Mouse (Mus musculus) left cerebral cortex, postnatal 25 days (tissue): ENCODE measurements around the gene Krtap9-3. TPM values are rescaled to one million over a fixed set of nuclear protein-coding genes. Genes with fewer than 3 reads are reported as not detected.
"Not testable (repeated sequence)": the region's sequence is repeated elsewhere in the genome, so short reads cannot be mapped to it uniquely, and the experiment has no call there.

Source experiments
- DNase-seq, 2 experiments: peaks; one replicate each; pipeline ENCODE4 v3.0.0; 2022; ENCODE audit warnings: low spot score in 2 of 2, mixed read lengths in 1 of 2
- intact Hi-C: fragments of 180-260 bp; cut with DNase I; formaldehyde crosslinking; loops from one replicate; pipeline ENCODE4 v1.15.1; 2025
- total RNA-seq, 2 experiments: library from RNA; stranded (reverse); gene quantifications; 2 replicates each; pipeline ENCODE4 v1.2.3; 2021

Krtap9-3 gene
- not detected for total RNA-seq

DNA sequence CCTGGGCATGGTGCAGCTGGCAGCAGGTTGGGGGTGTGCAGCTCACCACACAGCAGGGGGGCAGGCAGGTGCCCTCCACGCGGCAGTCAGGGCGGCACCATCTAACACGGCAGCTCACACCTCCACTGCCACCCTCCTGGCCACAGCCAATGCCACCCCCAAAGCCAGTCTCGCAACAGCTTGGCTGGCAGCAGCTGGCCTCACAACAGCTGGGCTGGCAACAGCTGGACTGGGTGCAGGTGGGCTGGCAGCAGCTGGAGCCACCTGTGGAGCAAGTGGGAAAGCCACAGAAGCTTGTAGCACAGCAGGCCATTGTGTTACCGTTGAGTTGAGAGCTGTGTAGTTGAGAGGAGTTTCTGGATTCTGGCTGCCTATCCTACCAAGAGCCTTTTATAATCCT, at the start of gene Krtap9-3:
Gene Krtap9-3, minus strand, starts transcription at position 364 of the 400 bp plus-strand sequence.
- DNase-seq, intact Hi-C loops: not testable (repeated sequence)

DNA sequence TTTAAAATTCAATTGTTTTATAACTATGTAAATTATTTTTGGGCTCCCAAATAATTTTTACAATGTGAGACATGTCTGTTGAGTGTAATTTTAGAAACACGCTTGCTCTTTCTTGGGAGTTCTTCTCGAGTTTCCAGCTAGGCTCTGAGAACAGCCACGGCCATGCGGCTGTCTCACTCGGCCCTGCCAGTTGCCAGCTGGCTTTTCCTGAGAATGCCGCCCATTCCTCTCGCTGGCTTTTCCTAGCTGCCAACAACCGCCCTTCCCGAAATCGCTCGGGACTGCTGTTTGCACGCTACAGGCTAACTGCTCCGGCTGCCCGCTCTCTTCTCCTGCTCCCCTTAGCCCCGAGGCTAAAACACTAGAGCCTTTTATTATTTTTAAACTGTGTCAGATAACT, 48.5 kb upstream of the Krtap9-3 start:
- intact Hi-C loops = no loop called here
- peak in 1 of 2 experiments; percentile 51 for DNase-seq

DNA sequence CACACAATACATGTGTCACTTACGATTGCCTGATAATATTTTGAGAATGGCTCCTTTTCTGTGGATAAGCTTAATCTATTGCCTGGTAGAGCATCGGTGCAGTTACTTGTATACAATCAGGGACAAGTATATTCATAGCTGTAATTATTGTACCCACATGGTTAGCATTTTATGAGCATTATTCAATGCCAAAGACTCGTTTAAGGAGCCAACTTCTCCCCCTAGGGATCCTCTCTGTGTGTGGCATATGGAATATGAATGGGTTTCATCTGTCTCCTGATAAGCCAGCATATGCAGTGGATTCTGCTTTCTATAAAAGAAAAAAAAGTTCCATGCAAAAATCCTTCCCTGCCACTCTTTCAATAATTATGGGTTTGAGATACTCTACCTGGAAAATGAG, 46.4 kb upstream of the Krtap9-3 start:
- intact Hi-C loops = no loop called here
- peak in 1 of 2 experiments; percentile 24 for DNase-seq

DNA sequence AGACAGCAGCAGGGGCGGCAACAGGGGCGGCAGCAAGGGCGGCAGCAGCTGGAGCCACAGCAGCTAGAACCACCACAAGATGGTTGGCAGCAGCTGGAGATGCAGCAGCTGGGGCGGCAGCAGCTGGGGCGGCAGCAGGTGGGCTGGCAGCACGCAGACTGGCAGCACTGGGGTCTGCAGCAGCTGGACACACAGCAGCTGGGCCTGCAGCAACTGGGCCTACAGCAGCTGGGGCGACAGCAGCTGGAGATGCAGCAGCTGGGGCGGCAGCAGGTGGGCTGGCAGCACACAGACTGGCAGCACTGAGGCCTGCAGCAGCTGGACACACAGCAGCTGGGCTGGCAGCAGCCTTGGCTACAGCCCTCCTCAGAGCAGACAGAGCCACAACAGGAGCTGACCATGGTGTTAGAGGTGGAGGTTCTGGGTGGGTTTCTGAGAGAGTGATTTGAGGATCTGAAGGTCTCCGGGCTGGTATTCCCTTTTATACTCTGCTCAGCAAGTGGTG, 45.8 kb upstream of the Krtap9-3 start, which contains the start of gene Krtap4-7:
Gene Krtap4-7, minus strand, starts transcription at position 455 of the 505 bp plus-strand sequence.
- intact Hi-C loops, DNase-seq: not testable (repeated sequence)

DNA sequence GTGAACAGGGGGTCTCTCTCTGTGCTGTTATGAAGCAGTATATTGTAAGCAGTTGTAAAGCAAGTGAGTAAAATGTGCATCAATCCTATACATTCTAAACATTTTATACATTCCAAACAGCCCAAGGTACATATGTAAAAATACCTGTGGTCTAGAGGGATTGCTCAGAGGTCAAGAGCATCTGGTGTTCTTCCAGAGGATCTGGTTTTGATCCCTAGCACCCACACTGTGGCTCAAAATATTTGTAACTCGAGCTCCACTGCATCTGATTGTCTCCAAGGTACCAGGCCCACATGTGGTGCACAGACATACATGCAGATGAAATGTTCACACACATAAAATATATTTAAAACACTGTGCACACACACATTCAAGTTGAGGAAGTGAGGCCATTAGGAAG, 43.0 kb upstream of the Krtap9-3 start:
- DNase-seq = no peak
- intact Hi-C loops = no loop called here

DNA sequence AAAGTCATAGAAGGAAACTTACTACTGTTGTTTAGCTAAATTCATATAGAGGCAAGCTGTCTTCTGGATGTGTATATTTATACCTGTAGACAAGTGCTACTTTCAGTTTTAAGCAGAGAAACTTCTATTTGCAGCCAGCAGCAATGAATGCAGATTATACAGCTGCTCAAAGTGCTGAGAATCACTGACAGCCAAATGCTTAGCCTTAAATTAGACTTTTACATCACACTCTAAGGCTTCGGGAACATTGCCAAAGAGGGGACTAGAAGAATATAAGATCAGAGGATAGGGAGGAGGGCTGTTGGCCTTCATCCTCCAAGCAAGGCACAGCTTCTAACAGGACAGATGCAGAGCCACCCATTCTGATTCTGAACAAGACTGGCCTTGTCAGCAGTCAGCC, 39.2 kb upstream of the Krtap9-3 start:
- intact Hi-C loops = loop anchor here (10.0 kb wide), 1 partner anchor 368 kb away; no protein-coding TSS in a partner anchor
- DNase-seq = peak in 1 of 2 experiments; percentile 62

DNA sequence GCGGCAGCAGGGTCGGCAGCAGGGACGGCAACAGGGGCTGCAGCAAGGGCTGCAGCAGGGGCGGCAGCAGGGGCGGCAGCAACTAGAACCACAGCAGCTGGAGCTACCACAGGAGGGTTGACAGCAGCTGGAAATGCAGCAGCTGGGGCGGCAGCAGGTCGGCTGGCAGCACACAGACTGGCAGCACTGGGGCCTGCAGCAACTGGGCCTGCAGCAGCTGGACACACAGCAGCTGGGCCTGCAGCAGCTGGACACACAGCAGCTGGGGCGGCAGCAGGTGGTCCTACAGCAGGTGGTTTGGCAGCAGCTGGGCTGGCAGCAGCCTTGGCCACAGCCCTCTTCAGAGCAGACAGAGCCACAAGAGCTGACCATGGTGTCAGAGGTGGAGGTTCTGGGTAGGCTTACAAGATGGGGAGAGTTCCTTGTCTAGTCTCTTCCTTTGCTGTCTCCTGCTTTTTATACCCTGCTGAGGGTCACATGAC, 36.8 kb upstream of the Krtap9-3 start, which contains the start of gene Krtap4-2:
Gene Krtap4-2, minus strand, starts transcription at position 432 of the 482 bp plus-strand sequence.
- no peak for DNase-seq
- intact Hi-C loops = loop anchor here (5.0 to 10.0 kb wide), 2 partner anchors 77 to 370 kb away; partner anchors contain the start of genes Gm11939 and Krtap3-2

DNA sequence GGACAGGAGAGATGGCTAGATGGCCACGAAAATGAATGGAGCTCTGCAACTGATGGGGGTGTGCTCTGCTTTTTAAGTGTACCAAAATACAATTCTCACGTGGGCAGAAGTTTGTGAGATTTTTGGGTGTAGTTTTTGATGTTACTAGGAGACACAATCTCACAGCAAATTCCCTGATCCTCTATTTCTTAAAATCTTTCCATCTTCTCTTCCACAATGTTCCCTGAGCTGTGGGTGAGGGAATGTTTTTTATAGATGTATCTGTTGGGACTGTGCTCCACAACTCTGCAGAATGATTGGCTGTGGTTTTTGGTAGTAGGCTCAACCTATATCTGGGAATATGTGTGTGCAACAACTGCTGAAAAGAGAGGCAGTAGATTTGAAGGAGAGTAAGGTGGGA, 35.4 kb upstream of the Krtap9-3 start:
- intact Hi-C loops = loop anchor here (5.0 to 10.0 kb wide), 2 partner anchors 76 to 372 kb away; partner anchors contain the start of genes Gm11939 and Krtap3-2

DNA sequence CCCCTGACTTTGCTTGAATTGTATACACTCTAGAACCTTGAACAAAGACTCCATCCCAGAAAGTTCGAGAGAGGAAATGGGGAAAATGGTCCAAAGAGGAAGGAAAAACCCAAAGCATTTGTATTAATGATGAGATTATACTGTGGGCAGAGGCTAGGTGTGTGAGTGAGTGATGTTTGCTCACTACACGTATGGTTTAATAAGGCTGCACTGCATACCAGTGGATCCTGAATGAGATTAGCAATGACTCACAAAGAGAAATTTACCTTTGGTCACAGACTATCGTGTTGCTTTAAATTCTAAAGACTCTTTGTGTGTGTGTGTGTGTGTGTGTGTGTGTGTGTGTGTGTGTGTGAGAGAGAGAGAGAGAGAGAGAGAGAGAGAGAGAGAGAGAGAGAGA, 33.0 kb upstream of the Krtap9-3 start:
- intact Hi-C loops = loop anchor here (5.0 to 10.0 kb wide), 2 partner anchors 74 to 374 kb away; partner anchors contain the start of genes Gm11939 and Krtap3-2
- DNase-seq = no peak

More for the DNA sequence above, 35.4 kb upstream of the Krtap9-3 start:
- DNase-seq = peak; percentile 21 to 89

DNA sequence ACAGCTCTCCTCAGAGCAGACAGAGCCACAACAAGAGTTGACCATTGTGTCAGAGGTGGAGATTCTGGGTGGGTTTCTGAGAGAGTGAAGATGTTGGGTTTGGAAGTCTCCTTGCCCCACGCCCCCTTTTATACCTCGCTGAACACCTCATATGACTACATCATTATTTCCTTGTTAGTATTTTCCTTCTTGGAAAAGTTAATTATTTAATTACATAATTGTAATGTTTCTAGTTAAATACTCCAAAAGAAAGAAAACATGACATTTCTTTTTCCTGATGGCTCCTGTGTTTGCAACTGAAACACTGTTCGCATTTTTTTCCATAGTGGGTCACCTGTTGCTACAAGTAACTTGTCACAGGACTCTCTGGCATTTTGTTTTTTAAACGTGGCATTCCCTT, 30.2 kb upstream of the Krtap9-3 start, which contains the start of gene Krtap4-1:
Gene Krtap4-1, minus strand, starts transcription at position 101 of the 400 bp plus-strand sequence.
- intact Hi-C loops = no loop called here
- no peak for DNase-seq

DNA sequence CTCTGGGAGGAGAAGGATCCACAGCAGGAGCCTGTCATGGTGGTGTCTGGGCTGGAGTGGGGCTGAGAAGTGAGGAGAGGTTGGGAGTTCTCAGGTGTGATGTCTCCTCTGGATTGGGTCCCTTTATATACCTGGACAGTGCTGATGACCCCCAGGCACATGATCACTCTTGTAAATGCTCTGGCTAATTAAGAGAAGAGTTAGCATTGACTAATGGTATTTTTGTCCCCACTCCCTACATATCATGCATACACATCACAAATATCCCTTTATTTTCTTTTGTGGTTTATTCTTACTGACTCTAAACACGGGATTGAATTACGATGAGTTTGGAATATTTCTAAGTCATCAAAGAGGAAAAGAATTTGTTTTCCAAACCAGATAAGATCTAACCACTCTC, 22.4 kb upstream of the Krtap9-3 start, which contains the start of gene Gm11562:
Gene Gm11562, minus strand, starts transcription at position 101 of the 400 bp plus-strand sequence.
- intact Hi-C loops = no loop called here
- DNase-seq = no peak

DNA sequence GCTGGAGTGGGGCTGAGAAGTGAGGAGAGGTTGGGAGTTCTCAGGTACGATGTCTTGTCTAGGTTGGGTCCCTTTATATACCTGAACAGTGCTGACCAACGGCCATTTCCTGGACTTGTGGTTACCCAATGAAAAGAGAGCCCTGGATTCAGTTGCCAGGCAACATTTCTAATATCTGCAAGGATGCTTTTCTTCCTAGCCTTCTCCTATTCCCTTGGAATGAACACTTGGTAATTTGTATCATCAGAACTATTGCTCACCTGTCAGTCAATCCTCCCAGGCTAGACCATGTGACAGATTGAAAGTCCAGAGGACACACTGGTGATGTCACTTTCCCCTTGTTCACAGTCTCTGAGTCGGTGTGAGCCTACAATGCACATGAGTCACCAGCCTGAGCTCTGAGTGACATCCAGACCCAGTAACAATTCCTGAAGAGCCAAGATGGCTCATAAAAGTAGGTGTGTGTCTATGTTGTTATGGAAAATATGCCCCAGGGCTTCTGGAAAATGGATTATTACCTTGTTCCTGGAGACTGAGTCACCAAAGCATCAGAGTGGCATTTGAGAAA, 17.0 kb upstream of the Krtap9-3 start, which contains the start of gene Krtap2-4:
Gene Krtap2-4, minus strand, starts transcription at position 51 of the 568 bp plus-strand sequence.
- intact Hi-C loops = no loop called here
- DNase-seq = no peak

DNA sequence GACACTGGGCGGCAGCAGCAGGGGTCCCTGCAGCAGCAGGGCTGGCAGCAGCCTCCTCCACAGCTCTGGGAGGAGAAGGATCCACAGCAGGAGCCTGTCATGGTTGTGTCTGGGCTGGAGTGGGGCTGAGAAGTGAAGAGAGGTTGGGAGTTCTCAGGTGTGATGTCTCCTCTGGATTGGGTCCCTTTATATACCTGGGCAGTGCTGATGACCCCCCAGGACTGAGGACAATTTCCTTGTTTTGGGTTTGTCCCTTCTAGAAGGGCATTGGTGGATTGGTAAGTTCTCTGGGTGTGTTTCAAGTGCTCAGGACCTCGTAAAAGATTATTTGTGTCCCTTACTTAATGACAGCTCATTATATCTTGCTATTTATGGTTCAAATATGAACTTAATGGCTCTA, 12.2 kb upstream of the Krtap9-3 start, which contains the start of gene Gm11937:
Gene Gm11937, minus strand, starts transcription at position 101 of the 400 bp plus-strand sequence.
- DNase-seq, intact Hi-C loops: not testable (repeated sequence)

DNA sequence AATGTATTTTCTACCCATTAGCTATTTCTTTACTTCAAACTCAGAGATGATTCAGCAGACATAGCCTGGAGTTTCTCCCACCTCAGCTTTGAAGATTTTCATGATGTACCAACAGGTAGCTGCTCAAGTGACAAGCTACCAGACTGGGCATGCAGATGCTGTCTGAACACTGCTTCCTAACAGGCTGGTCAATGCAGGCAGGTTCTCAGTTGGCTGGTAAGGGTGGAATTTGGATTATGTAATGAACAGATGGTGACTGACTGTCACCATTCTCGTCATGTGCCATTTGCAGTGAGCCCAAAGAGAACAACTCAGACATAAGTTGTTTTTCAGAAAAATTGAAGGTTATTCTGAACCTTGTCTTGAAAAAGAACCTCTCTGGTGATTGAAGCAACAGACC, 11.2 kb upstream of the Krtap9-3 start:
- peak; percentile 59 to 85 for DNase-seq
- intact Hi-C loops = no loop called here

DNA sequence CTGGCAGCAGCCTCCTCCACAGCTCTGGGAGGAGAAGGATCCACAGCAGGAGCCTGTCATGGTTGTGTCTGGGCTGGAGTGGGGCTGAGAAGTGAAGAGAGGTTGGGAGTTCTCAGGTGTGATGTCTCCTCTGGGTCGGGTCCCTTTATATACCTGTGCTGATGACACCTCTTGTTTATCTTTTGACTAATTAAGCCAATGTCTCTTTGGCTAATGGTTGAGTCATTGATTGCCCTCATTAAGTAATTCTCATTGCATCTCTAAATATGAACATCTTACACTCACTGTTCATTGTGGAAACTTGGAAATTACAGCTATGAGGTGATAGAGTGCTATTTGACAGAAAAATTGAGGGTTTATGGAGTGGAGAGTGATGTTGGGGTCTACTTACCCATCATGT, 5.3 kb upstream of the Krtap9-3 start, which contains the start of gene Gm11938:
Gene Gm11938, minus strand, starts transcription at position 101 of the 400 bp plus-strand sequence.
- intact Hi-C loops = not testable (repeated sequence)

DNA sequence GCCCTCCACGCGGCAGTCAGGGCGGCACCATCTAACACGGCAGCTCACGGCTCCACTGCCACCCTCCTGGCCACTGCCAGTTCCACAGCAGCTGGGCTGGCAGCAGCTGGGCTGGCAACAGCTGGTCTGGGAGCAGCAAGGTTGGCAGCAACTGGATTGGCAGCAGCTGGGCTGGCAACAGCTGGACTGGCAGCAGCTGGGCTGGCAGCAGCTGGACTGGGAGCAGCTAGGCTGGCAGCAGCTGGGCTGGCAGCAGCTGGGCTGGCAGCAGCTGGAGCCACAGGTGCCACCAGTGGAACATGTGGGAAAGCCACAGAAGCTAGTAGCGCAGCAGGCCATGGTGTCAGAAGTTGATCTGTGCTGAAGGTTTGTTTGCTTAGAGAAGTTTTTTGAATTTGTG, 6.9 kb downstream of the Krtap9-3 start, which contains the start of gene Krtap1-3:
Gene Krtap1-3, minus strand, starts transcription at position 359 of the 400 bp plus-strand sequence.
- intact Hi-C loops = no loop called here
- no peak for DNase-seq

More for the DNA sequence above, 5.3 kb upstream of the Krtap9-3 start, which contains the start of gene Gm11938:
- not testable (repeated sequence) for DNase-seq

DNA sequence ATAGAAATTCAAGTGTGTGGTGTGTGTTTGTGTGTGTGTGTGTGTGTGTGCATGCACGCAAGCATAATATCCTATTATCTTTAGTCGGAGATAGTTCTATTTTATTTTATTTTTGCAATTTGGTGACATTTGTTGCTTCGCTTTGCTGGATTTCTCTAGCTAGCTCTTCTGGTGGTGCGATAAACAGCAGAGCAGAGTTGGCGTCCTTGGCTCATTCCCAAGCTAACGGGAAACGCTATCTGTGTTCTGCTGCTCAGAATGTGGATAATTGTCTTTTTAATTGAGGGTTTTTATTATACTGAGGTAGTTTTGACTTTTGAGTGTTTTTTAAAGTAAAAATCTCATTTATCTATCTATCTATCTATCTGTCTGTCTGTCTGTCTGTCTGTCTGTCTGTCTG, 12.8 kb downstream of the Krtap9-3 start:
- intact Hi-C loops = no loop called here
- DNase-seq = peak; percentile 18 to 26

DNA sequence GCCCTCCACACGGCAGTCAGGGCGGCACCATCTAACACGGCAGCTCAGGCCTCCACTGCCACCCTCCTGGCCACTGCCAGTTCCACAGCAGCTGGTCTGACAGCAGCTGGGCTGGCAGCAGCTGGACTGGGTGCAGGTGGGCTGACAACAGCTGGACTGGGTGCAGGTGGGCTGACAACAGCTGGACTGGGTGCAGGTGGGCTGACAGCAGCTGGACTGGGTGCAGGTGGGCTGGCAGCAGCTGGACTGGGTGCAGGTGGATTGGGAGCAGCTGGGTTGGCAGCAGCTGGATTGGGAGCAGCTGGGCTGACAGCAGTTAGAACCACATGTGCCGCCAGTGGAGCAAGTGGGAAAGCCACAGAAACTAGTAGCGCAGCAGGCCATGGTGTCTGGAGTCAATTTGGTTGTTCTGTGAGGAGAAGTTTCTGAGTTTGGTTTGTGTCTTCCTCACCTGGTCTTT, 14.6 kb downstream of the Krtap9-3 start, which contains the start of gene Krtap1-4:
Gene Krtap1-4, minus strand, starts transcription at position 410 of the 460 bp plus-strand sequence.
- DNase-seq = no peak
- intact Hi-C loops = no loop called here

DNA sequence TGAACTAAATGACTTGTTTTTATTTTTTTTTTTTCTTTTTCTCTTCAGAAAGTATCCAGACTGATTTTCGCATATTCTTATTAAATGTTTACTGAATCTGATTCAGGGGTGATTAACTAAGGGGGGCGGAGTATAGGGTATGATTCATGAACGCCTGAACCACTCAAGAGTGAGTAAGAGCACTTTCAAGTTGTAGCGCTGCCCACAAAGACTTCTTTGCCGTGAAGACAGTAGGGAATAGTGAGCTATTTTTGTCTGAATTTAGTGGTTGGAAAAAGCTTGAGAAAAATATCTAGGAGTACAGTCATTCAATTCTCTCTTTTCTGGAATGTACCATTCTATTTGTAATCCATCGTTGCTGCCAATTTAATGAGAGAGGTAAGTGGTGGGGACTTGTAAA, 16.3 kb downstream of the Krtap9-3 start:
- DNase-seq = peak in 1 of 2 experiments; percentile 45
- intact Hi-C loops = no loop called here

DNA sequence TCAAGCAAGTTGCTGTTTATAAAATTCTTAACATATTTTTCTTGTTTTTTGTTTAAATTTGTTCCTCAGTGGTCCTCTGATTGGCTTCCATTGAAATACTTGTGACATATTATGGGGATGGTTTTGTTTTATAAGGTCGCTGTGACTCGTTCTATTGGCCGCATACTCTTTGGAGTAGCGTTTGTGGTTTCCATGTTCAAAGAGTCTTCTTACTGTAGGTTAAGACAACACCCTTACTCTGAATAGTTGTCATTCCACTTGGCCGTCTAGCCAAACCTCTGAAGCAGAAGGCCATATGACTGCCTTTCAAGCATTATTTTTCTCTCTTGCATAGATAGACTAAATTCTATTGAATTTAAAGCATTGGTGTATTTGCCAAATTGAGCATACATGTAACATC, 16.9 kb downstream of the Krtap9-3 start:
- intact Hi-C loops = no loop called here
- DNase-seq = no peak
